Mouse (Mus musculus) brain, embryonic 14.5 days (tissue): ENCODE measurements around the gene Dnaaf3.

ENCODE experiments used
- CTCF ChIP-seq: fragments of 200-500 bp; IDR thresholded peaks from 2 replicates; pipeline ENCODE4 v1.5.1; 2012; ENCODE audit warnings: inconsistent platforms, mild to moderate bottlenecking, moderate library complexity, borderline replicate concordance; ENCODE audit not compliant: insufficient read depth, insufficient read length; ENCODE audit errors: extremely low read depth
- POLR2A ChIP-seq: fragments of 200-500 bp; IDR thresholded peaks from 2 replicates; pipeline ENCODE4 v1.6.1; 2012; ENCODE audit warnings: mild to moderate bottlenecking, inconsistent platforms, borderline replicate concordance; ENCODE audit not compliant: poor library complexity, insufficient read depth, insufficient read length, severe bottlenecking; ENCODE audit errors: extremely low read depth

DNA sequence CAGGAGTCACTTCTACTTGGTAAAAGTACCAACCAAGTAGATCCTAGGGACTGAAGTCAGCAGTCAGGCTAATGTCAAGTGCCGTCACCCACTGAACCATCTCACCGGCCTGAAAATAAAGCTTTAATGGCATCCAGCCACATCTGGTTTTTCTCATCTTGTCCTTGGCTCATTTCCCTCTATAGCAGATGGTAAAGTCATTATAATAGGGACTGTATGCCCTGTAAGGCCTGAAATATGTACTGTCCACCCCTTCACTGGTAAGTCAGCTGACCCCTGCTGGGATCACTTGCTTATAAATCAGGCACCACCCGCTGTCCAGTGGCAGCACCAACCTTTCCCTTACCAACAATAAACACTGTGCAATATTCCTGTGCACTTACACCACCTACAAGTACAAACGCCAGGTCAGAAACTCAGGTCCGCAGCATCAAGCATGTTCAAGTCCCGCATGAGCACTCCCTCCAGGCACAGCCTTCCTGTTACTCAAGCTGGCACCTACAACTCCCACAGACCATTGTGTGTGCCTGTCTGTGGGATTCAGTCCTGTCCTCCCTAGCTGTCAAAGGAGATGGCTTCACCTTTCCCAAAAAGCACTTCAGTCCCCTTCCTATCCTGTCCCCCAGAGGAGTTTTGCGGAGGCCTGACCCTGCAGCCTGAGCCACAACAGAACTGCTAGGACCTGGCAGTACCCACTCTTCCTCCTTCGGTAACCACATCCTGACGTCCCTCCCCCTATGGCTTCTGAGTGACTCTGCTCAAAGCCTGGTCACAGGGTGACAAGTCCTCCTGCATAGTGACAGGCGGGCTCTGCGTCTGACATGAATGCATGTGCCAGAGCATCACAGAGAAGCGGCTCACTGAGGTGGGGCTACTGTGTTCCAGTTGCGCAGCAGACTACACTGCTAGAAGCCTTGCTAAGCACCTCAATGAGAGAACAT lies 39.7 kb downstream of the Dnaaf3 start:
- TF ChIP-seq CTCF, result no peak
- no peak for TF ChIP-seq POLR2A
